Mouse (Mus musculus): ENCODE measurements around the gene Eva1a. TPM values are rescaled to one million over a fixed set of nuclear protein-coding genes. Genes with fewer than 3 reads are reported as not detected.

The Eva1a gene
- total RNA-seq, 1 experiment from 2014 or later: 1.8 TPM

GRCm38 (mm10) chr6:82127827-82128226 lies 87.0 kb downstream of the Eva1a start:
- no peak for DNase-seq

GRCm38 (mm10) chr6:82129630-82130217 lies 88.9 kb downstream of the Eva1a start:
- DNase-seq: no peak

- DNase-seq: no peak
Observed at GRCm38 (mm10) chr6:82132876-82133591, 92.2 kb downstream of the Eva1a start.

DNA sequence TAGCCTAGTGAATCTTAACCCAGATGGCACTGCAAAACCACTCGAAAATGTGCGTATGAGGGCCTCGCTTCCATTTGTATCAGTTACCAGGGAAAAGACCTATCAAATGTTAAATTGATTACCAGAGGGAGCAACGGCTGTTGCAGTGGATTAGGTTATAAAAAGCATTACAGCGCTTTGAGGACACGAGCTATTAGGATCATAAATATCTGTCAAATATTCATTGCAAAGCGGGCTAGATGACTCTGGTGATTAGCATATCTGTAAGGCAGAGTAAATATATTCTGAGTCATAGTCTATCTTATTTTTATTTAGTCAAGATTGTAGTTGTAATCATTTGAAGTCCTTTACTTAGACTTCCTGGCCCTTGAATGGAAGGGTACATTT lies 92.7 kb downstream of the Eva1a start:
- no peak for DNase-seq

- no peak for DNase-seq
Observed at GRCm38 (mm10) chr6:82135959-82136712, 95.3 kb downstream of the Eva1a start.

Other genes with a start within 250 kb of the Eva1a start
- gene Gcfc2, start 117.4 kb upstream of the Eva1a start, total RNA-seq (2021): 14.1 and 15.1 TPM in 2 replicates
- gene Mrpl19, start 75.1 kb upstream of the Eva1a start, total RNA-seq (2021): 22.9 and 36.0 TPM in 2 replicates

Measured in adrenal gland, postnatal 25 days (tissue).